Mouse (Mus musculus): ENCODE data around the gene Stpg4. TPM values are rescaled to one million over a fixed set of nuclear protein-coding genes. Genes with fewer than 3 reads are reported as not detected.

The Stpg4 gene
- polyA plus RNA-seq, 1 experiment from 2014 or later = not detected

GRCm38 (mm10) chr17:87469428-87469827 is 41.9 kb upstream of the Stpg4 start:
- Histone ChIP-seq H3K9ac (ENCODE audit: low read length) (no peak overlapping the region), H3K36me3 (ENCODE audit: control insufficient read depth, insufficient read depth, low read length) (no peaks in the 10 kb centered on the region), H3K27me3 (ENCODE audit: control insufficient read depth, insufficient read depth, low read length) (no peaks in the 10 kb centered on the region), H3K9me3 (replicated peaks; ENCODE audit: control insufficient read depth, low read length) (no peaks in the 10 kb centered on the region), H3K4me2 (ENCODE audit: low read depth, low read length) (no peak overlapping the region), H3K4me3 (replicated peaks; ENCODE audit: low read length) (no peak overlapping the region), H3K4me1 (ENCODE audit: control insufficient read depth, insufficient read depth, low read length) (peaks cover 10% of the 10 kb centered on the region), H3K27ac (ENCODE audit: low read length) (no peak overlapping the region)
- 72% methylated on average over 8 of the region's 8 CpGs for WGBS
- ATAC-seq (ENCODE audit: insufficient read depth, low FRiP score) = no peak

- no peaks in the 10 kb centered on the region for H3K27me3 ChIP-seq (ENCODE audit: control insufficient read depth, insufficient read depth, low read length)
- H3K36me3 ChIP-seq (ENCODE audit: control insufficient read depth, insufficient read depth, low read length) = no peaks in the 10 kb centered on the region
- ATAC-seq (ENCODE audit: insufficient read depth, low FRiP score) = no peak
- H3K4me2 ChIP-seq (ENCODE audit: low read depth, low read length) = no peak overlapping the region
- no peak overlapping the region for H3K4me3 ChIP-seq (replicated peaks; ENCODE audit: low read length)
- H3K9me3 ChIP-seq (replicated peaks; ENCODE audit: control insufficient read depth, low read length) = no peaks in the 10 kb centered on the region
- no peak overlapping the region for H3K27ac ChIP-seq (ENCODE audit: low read length)
- peaks cover 2% of the 10 kb centered on the region for H3K4me1 ChIP-seq (ENCODE audit: control insufficient read depth, insufficient read depth, low read length)
- WGBS = 68% methylated on average over 5 of the region's 5 CpGs
- no peak overlapping the region for H3K9ac ChIP-seq (ENCODE audit: low read length)
These were observed 41.1 kb upstream of the Stpg4 start for GRCm38 (mm10) chr17:87468616-87469015.

GRCm38 (mm10) chr17:87461499-87461896 is 34.0 kb upstream of the Stpg4 start:
- H3K36me3 ChIP-seq (ENCODE audit: control insufficient read depth, insufficient read depth, low read length) = no peaks in the 10 kb centered on the region

GRCm38 (mm10) chr17:87460669-87461498 is 33.3 kb upstream of the Stpg4 start:
- Histone ChIP-seq H3K9ac (ENCODE audit: low read length) (peak overlapping the region; percentile 56; the same call in 1 of the 2 replicates), H3K4me3 (replicated peaks; ENCODE audit: low read length) (peak overlapping the region; percentile 19; the same call in 1 of the 2 replicates)

More at GRCm38 (mm10) chr17:87461499-87461896, 34.0 kb upstream of the Stpg4 start:
- Histone ChIP-seq H3K27ac (ENCODE audit: low read length) (no peak overlapping the region; the same call in 1 of the 2 replicates), H3K4me2 (ENCODE audit: low read depth, low read length) (no peak overlapping the region), H3K4me1 (ENCODE audit: control insufficient read depth, insufficient read depth, low read length) (peaks cover 32% of the 10 kb centered on the region), H3K4me3 (replicated peaks; ENCODE audit: low read length) (no peak overlapping the region), H3K27me3 (ENCODE audit: control insufficient read depth, insufficient read depth, low read length) (no peaks in the 10 kb centered on the region), H3K9ac (ENCODE audit: low read length) (no peak overlapping the region), H3K9me3 (replicated peaks; ENCODE audit: control insufficient read depth, low read length) (no peaks in the 10 kb centered on the region)
- no peak for ATAC-seq (ENCODE audit: insufficient read depth, low FRiP score)
- 57% methylated on average over 3 of the region's 3 CpGs for WGBS

GRCm38 (mm10) chr17:87459750-87460668 is 32.5 kb upstream of the Stpg4 start:
- peak overlapping the region; percentile 19 for H3K4me3 ChIP-seq (replicated peaks; ENCODE audit: low read length)
- H3K27me3 ChIP-seq (ENCODE audit: control insufficient read depth, insufficient read depth, low read length) = no peaks in the 10 kb centered on the region
- WGBS = 18% methylated on average over 14 of the region's 14 CpGs
- ATAC-seq (ENCODE audit: insufficient read depth, low FRiP score) = peak; percentile 58
- H3K9me3 ChIP-seq (replicated peaks; ENCODE audit: control insufficient read depth, low read length) = no peaks in the 10 kb centered on the region
- peak overlapping the region; percentile 84 for H3K27ac ChIP-seq (ENCODE audit: low read length)
- H3K9ac ChIP-seq (ENCODE audit: low read length) = peak overlapping the region; percentile 56
- no peaks in the 10 kb centered on the region for H3K36me3 ChIP-seq (ENCODE audit: control insufficient read depth, insufficient read depth, low read length)
- peak overlapping the region; percentile 46 for H3K4me2 ChIP-seq (ENCODE audit: low read depth, low read length)
- peaks cover 32% of the 10 kb centered on the region for H3K4me1 ChIP-seq (ENCODE audit: control insufficient read depth, insufficient read depth, low read length)

More at GRCm38 (mm10) chr17:87460669-87461498, 33.3 kb upstream of the Stpg4 start:
- 46% methylated on average over 17 of the region's 17 CpGs for WGBS
- no peaks in the 10 kb centered on the region for H3K36me3 ChIP-seq (ENCODE audit: control insufficient read depth, insufficient read depth, low read length)
- H3K9me3 ChIP-seq (replicated peaks; ENCODE audit: control insufficient read depth, low read length) = no peaks in the 10 kb centered on the region
- ATAC-seq (ENCODE audit: insufficient read depth, low FRiP score) = no peak
- H3K4me1 ChIP-seq (ENCODE audit: control insufficient read depth, insufficient read depth, low read length) = peaks cover 32% of the 10 kb centered on the region
- H3K27ac ChIP-seq (ENCODE audit: low read length) = peak overlapping the region; percentile 84
- no peaks in the 10 kb centered on the region for H3K27me3 ChIP-seq (ENCODE audit: control insufficient read depth, insufficient read depth, low read length)
- peak overlapping the region; percentile 46 for H3K4me2 ChIP-seq (ENCODE audit: low read depth, low read length)

GRCm38 (mm10) chr17:87458911-87459749 is 31.6 kb upstream of the Stpg4 start:
- H3K27me3 ChIP-seq (ENCODE audit: control insufficient read depth, insufficient read depth, low read length) = no peaks in the 10 kb centered on the region
- H3K36me3 ChIP-seq (ENCODE audit: control insufficient read depth, insufficient read depth, low read length) = no peaks in the 10 kb centered on the region
- H3K9me3 ChIP-seq (replicated peaks; ENCODE audit: control insufficient read depth, low read length) = no peaks in the 10 kb centered on the region
- 6% methylated on average over 13 of the region's 17 CpGs for WGBS
- peak overlapping the region; percentile 46 for H3K4me2 ChIP-seq (ENCODE audit: low read depth, low read length)
- H3K9ac ChIP-seq (ENCODE audit: low read length) = peak overlapping the region; percentile 56
- H3K4me3 ChIP-seq (replicated peaks; ENCODE audit: low read length) = no peak overlapping the region; the same call in 1 of the 2 replicates
- peak overlapping the region; percentile 84 for H3K27ac ChIP-seq (ENCODE audit: low read length)
- peaks cover 32% of the 10 kb centered on the region for H3K4me1 ChIP-seq (ENCODE audit: control insufficient read depth, insufficient read depth, low read length)
- ATAC-seq (ENCODE audit: insufficient read depth, low FRiP score) = peak; percentile 79

- ATAC-seq (ENCODE audit: insufficient read depth, low FRiP score) = no peak
- no peaks in the 10 kb centered on the region for H3K27me3 ChIP-seq (ENCODE audit: control insufficient read depth, insufficient read depth, low read length)
- 44% methylated on average over 7 of the region's 7 CpGs for WGBS
These were observed 30.4 kb upstream of the Stpg4 start for GRCm38 (mm10) chr17:87457961-87458360.

GRCm38 (mm10) chr17:87454121-87454520 is 26.6 kb upstream of the Stpg4 start:
- Histone ChIP-seq H3K27ac (ENCODE audit: low read length) (no peak overlapping the region), H3K36me3 (ENCODE audit: control insufficient read depth, insufficient read depth, low read length) (no peaks in the 10 kb centered on the region), H3K27me3 (ENCODE audit: control insufficient read depth, insufficient read depth, low read length) (no peaks in the 10 kb centered on the region), H3K4me3 (replicated peaks; ENCODE audit: low read length) (no peak overlapping the region), H3K4me2 (ENCODE audit: low read depth, low read length) (no peak overlapping the region), H3K9me3 (replicated peaks; ENCODE audit: control insufficient read depth, low read length) (no peaks in the 10 kb centered on the region), H3K4me1 (ENCODE audit: control insufficient read depth, insufficient read depth, low read length) (peaks cover 11% of the 10 kb centered on the region), H3K9ac (ENCODE audit: low read length) (no peak overlapping the region)
- WGBS = 89% methylated on average over 3 of the region's 3 CpGs
- no peak for ATAC-seq (ENCODE audit: insufficient read depth, low FRiP score)

More at GRCm38 (mm10) chr17:87457961-87458360, 30.4 kb upstream of the Stpg4 start:
- Histone ChIP-seq H3K36me3 (ENCODE audit: control insufficient read depth, insufficient read depth, low read length) (no peaks in the 10 kb centered on the region), H3K9ac (ENCODE audit: low read length) (no peak overlapping the region), H3K4me1 (ENCODE audit: control insufficient read depth, insufficient read depth, low read length) (peaks cover 32% of the 10 kb centered on the region), H3K27ac (ENCODE audit: low read length) (no peak overlapping the region), H3K9me3 (replicated peaks; ENCODE audit: control insufficient read depth, low read length) (no peaks in the 10 kb centered on the region), H3K4me3 (replicated peaks; ENCODE audit: low read length) (no peak overlapping the region), H3K4me2 (ENCODE audit: low read depth, low read length) (no peak overlapping the region)
